Mouse (Mus musculus): ENCODE measurements around the gene Stox1.

GRCm38 (mm10) chr10:62651961-62652360, 74.0 kb downstream of the Stox1 start:
- TF ChIP-seq USF1 (IDR thresholded peaks at IDR 0.05; ENCODE audit: low read depth), result no peak
- no peak for TF ChIP-seq MYOG (IDR thresholded peaks at IDR 0.05; ENCODE audit: control insufficient read depth, extremely low read depth, insufficient read length)
- TF ChIP-seq CTCF (IDR thresholded peaks at IDR 0.05; ENCODE audit: control insufficient read depth, insufficient read depth, insufficient read length), result no peak
